Mouse (Mus musculus): ENCODE measurements around the gene Olfr877. TPM values are rescaled to one million over a fixed set of nuclear protein-coding genes. Genes with fewer than 3 reads are reported as not detected.

Gene Olfr877
- polyA plus RNA-seq (2014; fragmentation: Nextera tagmentation; extraction: Ambion mirVana): not detected in 2 replicates

GRCm38 (mm10) chr9:37853969-37854368, at the start of gene Olfr877:
Olfr877 (plus strand) TSS chr9:37854269.
- no peak within 1 kb of the TSS for H3K4me2 ChIP-seq (ENCODE audit: low read depth, severe bottlenecking)
- no peaks in the 10 kb centered on the region for H3K4me1 ChIP-seq (ENCODE audit: control insufficient read depth, insufficient read depth, low read length)
- H3K27me3 ChIP-seq (ENCODE audit: control insufficient read depth, insufficient read depth, low read length): no peaks in the 10 kb centered on the region
- ATAC-seq (ENCODE audit: insufficient number of reproducible peaks, low FRiP score, low TSS enrichment, low read depth): no peak
- no peak within 1 kb of the TSS for H3K27ac ChIP-seq (replicated peaks; ENCODE audit: low read depth, low read length)
- WGBS: 78% methylated on average over 4 of the region's 4 CpGs
- no peaks in the 10 kb centered on the region for H3K9me3 ChIP-seq (ENCODE audit: control insufficient read depth, low read length)
- no peak within 1 kb of the TSS for H3K4me3 ChIP-seq (ENCODE audit: low read depth, low read length)
- DNase-seq (ENCODE audit: low spot score): no peak
- no peak within 1 kb of the TSS for H3K9ac ChIP-seq (ENCODE audit: low read length)
- no peaks in the 10 kb centered on the region for H3K36me3 ChIP-seq (ENCODE audit: control insufficient read depth, insufficient read depth, low read length)

GRCm38 (mm10) chr9:37807235-37807634, 46.8 kb upstream of the Olfr877 start:
- DNase-seq (ENCODE audit: low spot score): no peak
- no peaks in the 10 kb centered on the region for H3K36me3 ChIP-seq (ENCODE audit: control insufficient read depth, insufficient read depth, low read length)
- H3K9me3 ChIP-seq (ENCODE audit: control insufficient read depth, low read length): no peaks in the 10 kb centered on the region
- ATAC-seq (ENCODE audit: insufficient number of reproducible peaks, low FRiP score, low TSS enrichment, low read depth): no peak
- no peaks in the 10 kb centered on the region for H3K4me1 ChIP-seq (ENCODE audit: control insufficient read depth, insufficient read depth, low read length)
- H3K4me3 ChIP-seq (ENCODE audit: low read depth, low read length): no peak overlapping the region
- H3K9ac ChIP-seq (ENCODE audit: low read length): no peak overlapping the region
- no peak overlapping the region for H3K27ac ChIP-seq (replicated peaks; ENCODE audit: low read depth, low read length)
- H3K4me2 ChIP-seq (ENCODE audit: low read depth, severe bottlenecking): no peak overlapping the region
- H3K27me3 ChIP-seq (ENCODE audit: control insufficient read depth, insufficient read depth, low read length): no peaks in the 10 kb centered on the region

- ATAC-seq (ENCODE audit: insufficient number of reproducible peaks, low FRiP score, low TSS enrichment, low read depth): no peak
- H3K27ac ChIP-seq (replicated peaks; ENCODE audit: low read depth, low read length): no peak overlapping the region
- no peak for DNase-seq (ENCODE audit: low spot score)
- H3K9ac ChIP-seq (ENCODE audit: low read length): no peak overlapping the region
- H3K4me1 ChIP-seq (ENCODE audit: control insufficient read depth, insufficient read depth, low read length): no peaks in the 10 kb centered on the region
- H3K36me3 ChIP-seq (ENCODE audit: control insufficient read depth, insufficient read depth, low read length): no peaks in the 10 kb centered on the region
- H3K4me3 ChIP-seq (ENCODE audit: low read depth, low read length): no peak overlapping the region
- H3K9me3 ChIP-seq (ENCODE audit: control insufficient read depth, low read length): no peaks in the 10 kb centered on the region
- no peaks in the 10 kb centered on the region for H3K27me3 ChIP-seq (ENCODE audit: control insufficient read depth, insufficient read depth, low read length)
- WGBS: 86% methylated on average over 3 of the region's 3 CpGs
- no peak overlapping the region for H3K4me2 ChIP-seq (ENCODE audit: low read depth, severe bottlenecking)
Observed at GRCm38 (mm10) chr9:37808456-37808855, 45.6 kb upstream of the Olfr877 start.

GRCm38 (mm10) chr9:37808976-37809375, 45.1 kb upstream of the Olfr877 start:
- H3K27me3 ChIP-seq (ENCODE audit: control insufficient read depth, insufficient read depth, low read length): no peaks in the 10 kb centered on the region
- no peaks in the 10 kb centered on the region for H3K4me1 ChIP-seq (ENCODE audit: control insufficient read depth, insufficient read depth, low read length)
- no peak overlapping the region for H3K9ac ChIP-seq (ENCODE audit: low read length)
- 83% methylated on average over 2 of the region's 2 CpGs for WGBS
- no peaks in the 10 kb centered on the region for H3K36me3 ChIP-seq (ENCODE audit: control insufficient read depth, insufficient read depth, low read length)
- no peak overlapping the region for H3K4me3 ChIP-seq (ENCODE audit: low read depth, low read length)
- ATAC-seq (ENCODE audit: insufficient number of reproducible peaks, low FRiP score, low TSS enrichment, low read depth) (no peak), DNase-seq (ENCODE audit: low spot score) (no peak)
- no peaks in the 10 kb centered on the region for H3K9me3 ChIP-seq (ENCODE audit: control insufficient read depth, low read length)
- no peak overlapping the region for H3K27ac ChIP-seq (replicated peaks; ENCODE audit: low read depth, low read length)
- H3K4me2 ChIP-seq (ENCODE audit: low read depth, severe bottlenecking): no peak overlapping the region

- no peaks in the 10 kb centered on the region for H3K4me1 ChIP-seq (ENCODE audit: control insufficient read depth, insufficient read depth, low read length)
- H3K4me2 ChIP-seq (ENCODE audit: low read depth, severe bottlenecking): no peak overlapping the region
- WGBS: 84% methylated on average over 3 of the region's 3 CpGs
- H3K9ac ChIP-seq (ENCODE audit: low read length): no peak overlapping the region
- no peaks in the 10 kb centered on the region for H3K27me3 ChIP-seq (ENCODE audit: control insufficient read depth, insufficient read depth, low read length)
- no peaks in the 10 kb centered on the region for H3K9me3 ChIP-seq (ENCODE audit: control insufficient read depth, low read length)
- H3K4me3 ChIP-seq (ENCODE audit: low read depth, low read length): no peak overlapping the region
- no peak overlapping the region for H3K27ac ChIP-seq (replicated peaks; ENCODE audit: low read depth, low read length)
- no peak for ATAC-seq (ENCODE audit: insufficient number of reproducible peaks, low FRiP score, low TSS enrichment, low read depth)
- no peak for DNase-seq (ENCODE audit: low spot score)
- H3K36me3 ChIP-seq (ENCODE audit: control insufficient read depth, insufficient read depth, low read length): no peaks in the 10 kb centered on the region
Observed at GRCm38 (mm10) chr9:37814696-37815095, 39.4 kb upstream of the Olfr877 start.

- Histone ChIP-seq H3K36me3 (ENCODE audit: control insufficient read depth, insufficient read depth, low read length) (no peaks in the 10 kb centered on the region), H3K27me3 (ENCODE audit: control insufficient read depth, insufficient read depth, low read length) (no peaks in the 10 kb centered on the region), H3K9ac (ENCODE audit: low read length) (no peak overlapping the region), H3K4me3 (ENCODE audit: low read depth, low read length) (no peak overlapping the region), H3K9me3 (ENCODE audit: control insufficient read depth, low read length) (no peaks in the 10 kb centered on the region), H3K27ac (replicated peaks; ENCODE audit: low read depth, low read length) (no peak overlapping the region), H3K4me1 (ENCODE audit: control insufficient read depth, insufficient read depth, low read length) (no peaks in the 10 kb centered on the region), H3K4me2 (ENCODE audit: low read depth, severe bottlenecking) (no peak overlapping the region)
- ATAC-seq (ENCODE audit: insufficient number of reproducible peaks, low FRiP score, low TSS enrichment, low read depth) (no peak), DNase-seq (ENCODE audit: low spot score) (no peak)
Observed at GRCm38 (mm10) chr9:37829881-37830280, 24.2 kb upstream of the Olfr877 start.

- H3K27ac ChIP-seq (replicated peaks; ENCODE audit: low read depth, low read length): no peak overlapping the region
- H3K9me3 ChIP-seq (ENCODE audit: control insufficient read depth, low read length): no peaks in the 10 kb centered on the region
- no peak overlapping the region for H3K9ac ChIP-seq (ENCODE audit: low read length)
- 90% methylated on average over 1 of the region's 1 CpGs for WGBS
- H3K4me1 ChIP-seq (ENCODE audit: control insufficient read depth, insufficient read depth, low read length): no peaks in the 10 kb centered on the region
- no peak overlapping the region for H3K4me3 ChIP-seq (ENCODE audit: low read depth, low read length)
- H3K36me3 ChIP-seq (ENCODE audit: control insufficient read depth, insufficient read depth, low read length): no peaks in the 10 kb centered on the region
- DNase-seq (ENCODE audit: low spot score) (no peak), ATAC-seq (ENCODE audit: insufficient number of reproducible peaks, low FRiP score, low TSS enrichment, low read depth) (no peak)
- no peak overlapping the region for H3K4me2 ChIP-seq (ENCODE audit: low read depth, severe bottlenecking)
- H3K27me3 ChIP-seq (ENCODE audit: control insufficient read depth, insufficient read depth, low read length): no peaks in the 10 kb centered on the region
Observed at GRCm38 (mm10) chr9:37833341-37833740, 20.7 kb upstream of the Olfr877 start.

GRCm38 (mm10) chr9:37849267-37849666, 4.8 kb upstream of the Olfr877 start:
- 80% methylated on average over 2 of the region's 2 CpGs for WGBS
- ATAC-seq (ENCODE audit: insufficient number of reproducible peaks, low FRiP score, low TSS enrichment, low read depth): no peak

GRCm38 (mm10) chr9:37863325-37863724, 9.3 kb downstream of the Olfr877 start:
- no peaks in the 10 kb centered on the region for H3K36me3 ChIP-seq (ENCODE audit: control insufficient read depth, insufficient read depth, low read length)
- no peak overlapping the region for H3K4me3 ChIP-seq (ENCODE audit: low read depth, low read length)
- H3K4me2 ChIP-seq (ENCODE audit: low read depth, severe bottlenecking): no peak overlapping the region
- no peaks in the 10 kb centered on the region for H3K9me3 ChIP-seq (ENCODE audit: control insufficient read depth, low read length)
- no peak overlapping the region for H3K27ac ChIP-seq (replicated peaks; ENCODE audit: low read depth, low read length)
- no peak overlapping the region for H3K9ac ChIP-seq (ENCODE audit: low read length)
- no peaks in the 10 kb centered on the region for H3K27me3 ChIP-seq (ENCODE audit: control insufficient read depth, insufficient read depth, low read length)
- DNase-seq (ENCODE audit: low spot score): no peak
- WGBS: 84% methylated on average over 1 of the region's 1 CpGs
- ATAC-seq (ENCODE audit: insufficient number of reproducible peaks, low FRiP score, low TSS enrichment, low read depth): no peak
- H3K4me1 ChIP-seq (ENCODE audit: control insufficient read depth, insufficient read depth, low read length): no peaks in the 10 kb centered on the region

More at GRCm38 (mm10) chr9:37849267-37849666, 4.8 kb upstream of the Olfr877 start:
- Histone ChIP-seq H3K27ac (replicated peaks; ENCODE audit: low read depth, low read length) (no peak overlapping the region), H3K9me3 (ENCODE audit: control insufficient read depth, low read length) (no peaks in the 10 kb centered on the region), H3K9ac (ENCODE audit: low read length) (no peak overlapping the region), H3K4me1 (ENCODE audit: control insufficient read depth, insufficient read depth, low read length) (no peaks in the 10 kb centered on the region), H3K4me3 (ENCODE audit: low read depth, low read length) (no peak overlapping the region), H3K27me3 (ENCODE audit: control insufficient read depth, insufficient read depth, low read length) (no peaks in the 10 kb centered on the region), H3K4me2 (ENCODE audit: low read depth, severe bottlenecking) (no peak overlapping the region), H3K36me3 (ENCODE audit: control insufficient read depth, insufficient read depth, low read length) (no peaks in the 10 kb centered on the region)
- no peak for DNase-seq (ENCODE audit: low spot score)
